Mouse (Mus musculus): ENCODE measurements around the gene Tent5d. TPM values are rescaled to one million over a fixed set of nuclear protein-coding genes. Genes with fewer than 3 reads are reported as not detected.

Tent5d gene
- polyA plus RNA-seq (2012; rRNA removed), result 0.01 TPM in 1 of 2 replicates, not detected in the other

GRCm38 (mm10) chrX:107792290-107792689 is at the start of gene Tent5d:
Gene Tent5d, plus strand, starts transcription at chrX:107792590.

GRCm38 (mm10) chrX:107816218-107816554 is 23.8 kb downstream of the Tent5d start, which contains the start of gene 2610002M06Rik:
Gene 2610002M06Rik, minus strand, starts transcription at chrX:107816334.

Other genes with a start within 250 kb of the Tent5d start
- gene Tbx22, start 124.6 kb upstream of the Tent5d start, polyA plus RNA-seq (2012; rRNA removed), result 0.03 and 0.06 TPM in 2 replicates
- gene 2610002M06Rik, start 23.7 kb downstream of the Tent5d start, polyA plus RNA-seq (2012; rRNA removed), result 23.1 and 23.8 TPM in 2 replicates
- not detected in 2 replicates for gene Gm732, start 155.9 kb downstream of the Tent5d start, polyA plus RNA-seq (2012; rRNA removed)

Measured in central nervous system, embryonic 18 days (tissue).